Mouse (Mus musculus): Measurements from ENCODE around the gene Pex26.

The Pex26 gene

DNA sequence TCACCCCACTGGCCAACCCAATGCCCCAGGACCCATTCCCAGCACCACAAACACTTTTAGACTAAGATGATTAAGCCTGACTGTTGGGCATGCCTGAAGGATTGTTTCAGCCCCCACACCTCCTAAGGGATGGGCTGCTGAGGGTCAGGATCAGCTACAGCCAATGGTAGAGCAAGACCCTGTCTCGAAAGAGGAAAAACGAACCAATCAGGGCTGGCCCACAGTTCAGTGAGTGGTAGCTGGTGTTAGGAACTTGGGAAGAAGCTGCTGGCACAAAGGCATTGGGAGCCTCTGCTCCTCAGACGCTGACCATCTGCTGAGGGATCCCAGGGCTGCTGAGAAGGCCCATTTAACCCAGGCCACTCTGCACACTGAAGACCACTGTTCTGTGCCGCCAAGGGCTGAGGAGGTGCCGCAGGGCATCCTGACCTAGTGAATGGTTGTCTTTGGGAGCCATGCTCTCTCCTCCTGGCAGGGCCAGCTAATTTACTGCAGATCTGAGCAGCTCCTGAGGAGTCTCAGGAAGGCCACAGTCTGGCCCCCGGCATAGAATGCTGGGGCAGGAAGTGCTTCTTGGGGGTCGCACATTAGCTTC is 16.0 kb upstream of the Pex26 start:
- DNase-seq = no peak

DNA sequence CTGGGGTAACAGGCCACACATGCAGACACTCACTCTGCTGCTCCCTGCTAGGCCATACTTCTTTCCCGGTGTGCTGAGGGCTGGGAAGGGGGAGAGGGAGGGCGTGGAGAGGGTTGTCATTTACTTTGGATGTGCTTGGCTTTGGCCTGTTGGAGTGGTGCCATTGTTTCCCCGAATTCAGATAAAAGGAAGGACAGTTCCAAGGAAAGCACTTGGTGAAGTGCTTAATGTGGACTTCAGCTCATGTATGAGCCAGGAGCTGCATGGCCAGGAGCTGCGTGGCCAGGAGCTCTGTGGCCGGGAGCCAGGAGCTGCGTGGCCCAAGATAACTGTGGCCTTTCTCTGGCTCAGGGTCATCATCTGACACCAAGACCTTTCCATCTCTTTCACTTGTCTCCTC is 12.4 kb upstream of the Pex26 start:
- peak; percentile 29 for DNase-seq

DNA sequence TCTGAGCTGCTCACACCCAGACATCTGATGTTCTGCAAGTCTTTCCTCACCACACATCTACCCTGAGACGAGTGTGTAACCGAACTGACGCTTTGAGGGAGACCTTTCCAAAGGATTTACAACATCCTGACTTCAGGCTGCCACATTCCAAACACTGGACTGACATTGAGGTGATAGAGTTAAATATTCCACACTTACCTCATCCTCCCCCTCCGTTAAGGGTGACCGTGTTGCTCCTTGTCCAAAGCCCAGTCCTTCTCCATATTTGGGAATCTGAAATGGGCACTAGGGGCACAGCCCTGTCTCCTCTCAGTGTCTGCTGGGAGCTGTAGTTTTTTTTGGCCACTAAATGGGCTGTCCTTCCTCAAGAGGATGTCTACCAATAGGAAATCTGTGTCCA is 10.0 kb upstream of the Pex26 start:
- no peak for DNase-seq

- no peak for DNase-seq
These were observed 8.7 kb upstream of the Pex26 start for GRCm38 (mm10) chr6:121174761-121175160.

DNA sequence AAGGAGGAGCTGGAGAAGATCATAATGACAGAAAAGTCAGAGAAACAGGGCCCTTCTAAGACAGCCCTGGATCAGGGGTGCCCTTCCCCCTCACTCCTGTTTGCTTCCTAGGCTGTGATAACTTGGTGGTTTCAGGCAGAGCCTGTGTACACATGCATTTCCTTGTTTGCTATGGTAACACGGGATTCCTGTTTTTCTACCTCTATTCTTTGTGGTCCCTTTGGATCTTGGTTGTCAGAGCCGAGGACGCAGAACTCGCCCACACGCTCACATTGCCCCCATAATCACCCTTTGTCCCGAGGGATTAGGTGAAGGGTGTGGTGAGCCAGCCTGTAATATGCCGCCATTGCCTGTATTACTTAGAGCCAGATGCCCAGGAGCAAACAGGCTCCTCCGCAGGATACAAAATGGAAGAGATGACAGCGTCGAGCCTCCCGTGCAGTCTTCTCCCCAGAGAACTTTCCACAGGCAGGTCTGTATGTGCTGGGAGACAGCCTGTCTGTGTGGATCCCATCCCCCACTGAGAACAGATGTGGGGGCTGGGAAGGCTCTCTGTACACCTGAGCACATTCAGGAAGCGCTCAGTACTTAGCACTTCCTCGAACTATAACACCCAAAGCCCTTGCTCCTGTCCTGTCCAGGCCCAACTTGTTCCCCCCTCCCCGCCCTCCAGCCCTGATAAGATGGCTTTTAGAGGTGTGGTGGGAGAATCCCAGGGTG is 7.3 kb upstream of the Pex26 start:
- DNase-seq = no peak

DNA sequence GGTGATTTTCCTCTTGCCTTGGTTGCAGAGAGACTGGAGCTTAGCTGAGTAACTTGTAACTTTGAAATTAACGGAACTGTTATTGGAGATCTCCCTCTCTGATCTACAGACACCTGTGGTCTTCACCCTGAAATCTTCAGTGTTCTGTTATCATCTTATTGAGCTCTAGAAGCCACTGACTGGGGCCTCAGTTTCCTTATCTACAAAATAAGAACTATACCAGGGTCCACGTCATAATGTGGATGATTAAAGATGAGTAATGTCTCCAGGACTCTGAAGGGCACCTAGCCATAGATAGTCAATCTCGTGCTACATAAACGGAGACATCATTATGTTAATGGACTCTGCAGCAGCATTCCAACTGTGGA is 6.8 kb upstream of the Pex26 start:
- DNase-seq = no peak

DNA sequence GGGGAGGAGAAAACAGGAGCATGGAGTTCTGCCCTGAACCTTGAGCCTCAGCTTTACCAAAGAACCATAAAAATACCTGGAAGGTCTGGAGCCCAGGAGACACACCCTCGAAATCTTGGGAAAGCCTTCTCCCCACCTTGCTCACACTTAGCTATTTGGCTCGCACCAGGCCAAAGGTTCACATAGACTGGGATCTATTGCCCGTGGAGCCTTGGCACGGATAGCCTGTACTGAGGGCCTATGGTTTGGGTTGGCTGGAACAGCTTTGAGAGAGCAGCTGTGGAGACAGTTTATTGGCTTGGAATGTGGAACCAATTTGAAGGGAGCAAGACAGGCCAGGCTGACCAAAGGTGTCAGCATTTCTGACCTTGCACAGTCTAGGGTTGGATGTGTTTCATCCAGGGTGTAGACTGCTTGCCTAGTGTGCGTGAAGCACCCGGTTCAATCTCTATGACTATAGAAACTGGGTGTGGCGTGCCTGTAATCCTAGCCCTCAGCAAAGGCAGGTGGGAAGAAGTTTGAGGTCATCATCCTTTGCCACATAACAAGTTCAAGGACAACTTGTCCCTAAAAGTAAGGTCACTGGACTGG is 6.3 kb upstream of the Pex26 start:
- no peak for DNase-seq

GRCm38 (mm10) chr6:121178700-121179358 is 4.6 kb upstream of the Pex26 start:
- peak; percentile 74 for DNase-seq

- no peak for DNase-seq
These were observed 3.6 kb upstream of the Pex26 start for GRCm38 (mm10) chr6:121179846-121180245.

- peak; percentile 87 for DNase-seq
These were observed 1.0 kb downstream of the Pex26 start for GRCm38 (mm10) chr6:121184198-121185140.

- peak; percentile 34 for DNase-seq
These were observed 1.8 kb downstream of the Pex26 start for GRCm38 (mm10) chr6:121185232-121185631.

GRCm38 (mm10) chr6:121191261-121192009 is 8.0 kb downstream of the Pex26 start:
- peak; percentile 63 for DNase-seq

- no peak for DNase-seq
These were observed 10.8 kb downstream of the Pex26 start for GRCm38 (mm10) chr6:121194061-121194955.

- DNase-seq = peak; percentile 60
These were observed 11.7 kb downstream of the Pex26 start for GRCm38 (mm10) chr6:121194956-121195731.

DNA sequence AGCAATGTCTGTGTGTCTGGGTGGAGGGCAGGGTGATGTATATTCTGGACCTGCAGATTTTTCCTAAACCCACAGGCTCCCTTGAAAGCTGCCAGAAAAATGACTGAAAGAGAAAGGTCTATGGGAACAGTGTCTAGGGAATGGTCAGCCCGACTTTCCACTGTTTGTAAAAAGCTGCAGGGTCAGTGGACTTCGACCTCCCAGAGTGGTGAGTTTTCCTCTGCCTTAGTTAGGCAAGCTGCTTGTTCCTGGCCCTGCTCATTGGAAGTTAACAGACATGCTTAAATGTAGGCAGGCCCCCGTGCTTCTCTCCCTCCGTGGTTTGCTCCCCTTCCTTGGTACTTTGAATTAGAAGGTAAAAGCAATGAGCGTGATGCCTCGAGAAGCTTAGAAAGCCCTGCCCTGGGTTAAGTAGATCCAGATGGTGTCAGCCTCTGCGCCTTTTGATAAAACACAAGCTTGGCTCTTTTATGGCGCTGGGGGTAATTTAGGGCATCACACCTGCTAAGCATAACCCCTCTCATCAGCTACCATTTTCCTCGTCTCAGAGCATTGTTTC is 14.4 kb downstream of the Pex26 start:
- no peak for DNase-seq

DNA sequence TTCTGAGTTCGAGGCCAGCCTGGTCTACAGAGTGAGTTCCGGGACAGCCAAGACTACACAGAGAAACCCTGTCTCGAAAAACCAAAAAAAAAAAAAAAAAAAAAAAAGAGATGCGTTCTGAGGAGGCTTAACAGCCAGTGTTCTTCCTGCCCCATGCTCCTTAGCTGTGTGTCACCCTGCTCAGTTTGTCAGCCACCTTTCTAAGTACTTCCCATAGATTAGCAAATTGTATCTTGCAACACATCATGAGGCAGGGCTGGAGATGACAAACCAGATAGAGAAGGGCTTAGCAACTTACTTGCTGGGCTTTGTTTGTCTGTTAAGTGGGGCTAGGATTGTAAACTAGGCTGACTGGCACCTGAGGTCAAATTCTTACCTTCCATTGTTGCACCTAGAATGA is 17.0 kb downstream of the Pex26 start:
- no peak for DNase-seq

DNA sequence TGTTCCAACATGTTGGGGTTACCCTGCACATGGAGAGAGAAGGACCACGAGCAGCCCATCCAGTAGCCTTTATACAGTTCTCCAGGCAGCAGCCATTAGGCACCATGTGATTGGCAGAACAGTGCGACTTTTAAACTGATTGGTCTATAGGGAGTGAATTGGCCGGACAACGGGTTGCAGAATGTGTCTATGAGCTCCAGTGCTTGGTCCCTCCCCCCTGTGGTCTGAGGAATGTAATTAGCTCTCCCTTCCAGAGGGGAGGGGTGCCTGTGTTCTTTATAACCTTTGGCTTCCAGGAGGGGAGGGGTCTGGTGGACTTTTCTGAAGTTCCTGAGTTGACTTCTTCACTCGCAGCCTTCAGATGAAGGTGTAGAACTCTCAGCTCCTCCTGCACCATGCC is 18.6 kb downstream of the Pex26 start:
- no peak for DNase-seq

- DNase-seq = no peak
These were observed 23.0 kb downstream of the Pex26 start for GRCm38 (mm10) chr6:121206481-121206880.

- peak; percentile 80 for DNase-seq
These were observed 26.1 kb downstream of the Pex26 start for GRCm38 (mm10) chr6:121209584-121209983.

All from lung, postnatal 36 days (tissue).